Mouse (Mus musculus) midbrain, embryonic 16.5 days (tissue): ENCODE measurements around the gene Qdpr. TPM values are rescaled to one million over a fixed set of nuclear protein-coding genes. Genes with fewer than 3 reads are reported as not detected.
"Not testable (repeated sequence)": the region's sequence is repeated elsewhere in the genome, so short reads cannot be mapped to it uniquely, and the experiment has no call there.

Source experiments
- ATAC-seq: fragments of 200-750 bp; cut with Nextera tagmentation; 2 replicates; pipeline ENCODE4 v1.8.0; 2017; ENCODE audit warnings: moderate TSS enrichment
- H3K27ac ChIP-seq: fragments of 300-500 bp; sonication (generic); 2 replicates; pipeline ENCODE4 v1.5.1; 2014; ENCODE audit warnings: mild to moderate bottlenecking, low read length, mixed read lengths
- H3K27me3 ChIP-seq: fragments of 300-500 bp; sonication (generic); 2 replicates; pipeline ENCODE4 v1.6.1; 2014; ENCODE audit warnings: low read depth, low read length, mixed read lengths; ENCODE audit not compliant: control insufficient read depth, insufficient read depth
- H3K36me3 ChIP-seq: fragments of 300-500 bp; sonication (generic); 2 replicates; pipeline ENCODE4 v1.6.1; 2014; ENCODE audit warnings: mild to moderate bottlenecking, low read length, moderate library complexity, mixed read lengths; ENCODE audit not compliant: control insufficient read depth, insufficient read depth
- H3K4me1 ChIP-seq: fragments of 300-500 bp; sonication (generic); 2 replicates; pipeline ENCODE4 v1.6.1; 2014; ENCODE audit warnings: mild to moderate bottlenecking, low read length, mixed read lengths; ENCODE audit not compliant: control insufficient read depth, insufficient read depth
- H3K4me2 ChIP-seq: fragments of 300-500 bp; sonication (generic); 2 replicates; pipeline ENCODE4 v1.6.1; 2014; ENCODE audit warnings: mild to moderate bottlenecking, low read length, mixed read lengths
- H3K4me3 ChIP-seq: fragments of 300-500 bp; sonication (generic); 2 replicates; pipeline ENCODE4 v1.5.1; 2014; ENCODE audit warnings: low read depth, mild to moderate bottlenecking, low read length, moderate library complexity, mixed read lengths
- H3K9ac ChIP-seq: fragments of 300-500 bp; sonication (generic); 2 replicates; pipeline ENCODE4 v1.6.1; 2014; ENCODE audit warnings: low read depth, low read length, mixed read lengths
- H3K9me3 ChIP-seq: fragments of 300-500 bp; sonication (generic); replicated peaks from 2 replicates; pipeline ENCODE4 v1.6.1; 2014; ENCODE audit warnings: mild to moderate bottlenecking, low read length, mixed read lengths; ENCODE audit not compliant: control insufficient read depth, poor library complexity, severe bottlenecking
- WGBS: fragments of 180-500 bp; shearing (Covaris S2); extraction: QIAGEN DNeasy Blood & Tissue Kit; methylation state at CpG from one replicate; pipeline ENCODE4 v1.1.7; 2014; 5-methylcytosine and 5-hydroxymethylcytosine counted together
- polyA plus RNA-seq: library from polyadenylated mRNA; unstranded; fragments of >200 nt; fragmentation: Nextera tagmentation; extraction: Ambion mirVana; gene quantifications from 2 replicates; pipeline ENCODE4 v1.2.1, GENCODE M21; 2015

Gene Qdpr
- polyA plus RNA-seq, 1 experiment from 2014 or later: 127 TPM

DNA sequence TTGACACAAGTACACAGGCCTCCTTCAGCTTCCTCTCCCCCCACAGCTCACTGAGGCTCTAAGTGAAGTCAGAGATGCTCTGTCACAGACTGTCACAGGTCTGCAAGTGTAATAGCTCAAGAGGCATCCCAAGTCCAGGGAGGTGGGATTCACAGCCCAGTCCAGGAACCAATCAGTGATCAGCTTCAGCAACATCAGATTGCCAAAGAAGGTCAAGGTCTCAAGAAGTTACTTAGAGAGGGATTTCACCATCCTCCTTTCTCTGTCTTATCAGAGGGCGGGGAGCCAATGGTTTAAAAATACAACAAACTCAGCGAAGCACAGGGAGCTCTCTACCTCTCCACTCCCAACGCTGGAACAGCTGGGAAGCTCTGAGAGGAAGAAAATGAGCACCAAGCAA, 8.9 kb downstream of the Qdpr start:
- Histone ChIP-seq H3K4me2 (no peak overlapping the region), H3K36me3 (peaks cover 7% of the 10 kb centered on the region; the same call in 1 of the 2 replicates), H3K4me3 (no peak overlapping the region), H3K9ac (no peak overlapping the region), H3K9me3 (no peaks in the 10 kb centered on the region), H3K27ac (no peak overlapping the region), H3K4me1 (no peaks in the 10 kb centered on the region), H3K27me3 (no peaks in the 10 kb centered on the region)
- 95% methylated on average over 3 of the region's 3 CpGs for WGBS
- no peak for ATAC-seq

DNA sequence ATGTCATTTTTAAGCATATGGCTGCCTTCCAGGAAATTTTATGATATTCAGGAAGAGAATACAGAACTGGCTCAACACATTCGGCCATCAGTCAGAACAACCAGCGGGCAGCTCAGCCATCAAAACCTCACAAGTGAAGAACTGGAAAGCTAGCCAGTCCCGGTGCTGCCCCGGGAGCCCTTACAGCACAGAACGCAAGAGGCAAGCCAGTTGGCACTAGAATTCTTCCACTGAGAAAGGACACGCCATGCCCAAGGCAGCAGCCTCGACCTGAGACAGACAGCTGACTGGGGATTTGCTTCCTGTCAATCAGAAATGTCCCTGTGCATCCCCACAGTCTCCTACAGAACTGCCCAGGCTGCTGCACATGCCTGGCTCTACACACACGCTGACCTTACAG, 11.7 kb downstream of the Qdpr start:
- H3K4me2 ChIP-seq: no peak overlapping the region
- 84% methylated on average over 8 of the region's 8 CpGs for WGBS
- no peaks in the 10 kb centered on the region for H3K9me3 ChIP-seq
- H3K36me3 ChIP-seq: peaks cover 9% of the 10 kb centered on the region; the same call in 1 of the 2 replicates
- no peak overlapping the region for H3K4me3 ChIP-seq
- no peak overlapping the region for H3K9ac ChIP-seq
- ATAC-seq: 0 out of 2 replicates have a peak, but pooled peaks have one; percentile 28
- no peaks in the 10 kb centered on the region for H3K4me1 ChIP-seq
- H3K27ac ChIP-seq: no peak overlapping the region
- no peaks in the 10 kb centered on the region for H3K27me3 ChIP-seq

DNA sequence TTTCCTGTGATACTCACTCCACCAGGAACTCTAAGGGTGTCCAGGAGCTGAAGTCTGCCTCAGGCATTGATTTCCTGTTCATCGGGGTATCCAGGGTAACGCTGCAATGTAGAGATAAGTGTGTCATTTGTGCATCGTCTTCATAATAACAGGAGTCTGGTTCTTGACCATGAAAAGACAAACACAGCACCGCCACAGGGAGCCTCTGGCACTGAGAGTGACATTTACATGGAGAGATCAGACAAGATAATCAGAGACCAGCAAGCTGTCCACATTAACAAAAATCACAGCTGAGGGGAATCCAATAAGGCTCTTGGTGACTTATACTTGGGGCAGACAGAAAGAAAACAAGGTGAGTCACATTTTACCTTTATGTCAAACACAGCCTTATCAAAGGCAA, 12.2 kb downstream of the Qdpr start:
- H3K4me3 ChIP-seq: no peak overlapping the region
- H3K36me3 ChIP-seq: peaks cover 8% of the 10 kb centered on the region; the same call in 1 of the 2 replicates
- H3K27me3 ChIP-seq: no peaks in the 10 kb centered on the region
- WGBS: 57% methylated on average over 4 of the region's 4 CpGs
- no peak overlapping the region for H3K9ac ChIP-seq
- H3K4me2 ChIP-seq: no peak overlapping the region
- H3K9me3 ChIP-seq: no peaks in the 10 kb centered on the region
- H3K4me1 ChIP-seq: no peaks in the 10 kb centered on the region
- ATAC-seq: peak; percentile 39; the same call in 1 of the 2 replicates
- H3K27ac ChIP-seq: no peak overlapping the region

GRCm38 (mm10) chr5:45435967-45436950, 13.8 kb downstream of the Qdpr start:
- no peak for ATAC-seq
- H3K27me3 ChIP-seq: no peaks in the 10 kb centered on the region
- H3K4me2 ChIP-seq: no peak overlapping the region
- no peak overlapping the region for H3K9ac ChIP-seq
- no peak overlapping the region for H3K4me3 ChIP-seq
- no peaks in the 10 kb centered on the region for H3K4me1 ChIP-seq
- no peaks in the 10 kb centered on the region for H3K9me3 ChIP-seq
- H3K27ac ChIP-seq: no peak overlapping the region
- WGBS: 89% methylated on average over 14 of the region's 14 CpGs
- H3K36me3 ChIP-seq: peaks cover 5% of the 10 kb centered on the region; the same call in 1 of the 2 replicates

GRCm38 (mm10) chr5:45427891-45428290, 22.1 kb downstream of the Qdpr start:
- ATAC-seq: no peak

DNA sequence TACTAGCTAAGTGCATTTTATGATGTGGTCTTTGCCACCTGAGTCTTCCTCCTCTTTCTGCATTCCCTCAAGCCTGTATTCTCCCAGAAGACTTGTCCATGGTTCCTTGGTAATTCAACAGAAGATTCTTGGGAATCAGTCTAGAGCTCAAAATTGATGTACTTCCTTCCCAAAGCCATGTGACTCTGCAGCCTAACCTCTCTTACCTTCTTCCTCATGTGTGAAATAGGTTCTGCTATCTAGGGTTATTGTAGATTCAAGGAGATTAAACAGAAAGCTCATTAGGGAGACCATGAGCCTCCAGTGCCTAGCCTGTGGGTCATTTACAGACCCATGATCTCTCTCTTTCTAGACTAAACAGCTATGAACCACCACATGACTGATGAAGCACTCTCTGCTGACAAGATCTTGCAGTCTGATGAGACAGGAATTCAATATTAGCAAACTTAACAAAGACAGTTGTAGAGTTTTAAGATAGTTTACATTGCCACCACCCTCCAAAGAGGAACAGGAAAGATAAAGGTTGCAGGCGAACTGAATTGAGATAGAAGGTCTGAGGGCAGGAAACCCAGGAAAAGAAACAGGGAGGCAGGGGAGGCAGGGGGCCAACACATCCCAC, 23.5 kb downstream of the Qdpr start:
- H3K4me1 ChIP-seq: no peaks in the 10 kb centered on the region
- no peak overlapping the region for H3K9ac ChIP-seq
- H3K36me3 ChIP-seq: no peaks in the 10 kb centered on the region
- H3K4me2 ChIP-seq: no peak overlapping the region
- 83% methylated on average over 1 of the region's 1 CpGs for WGBS
- no peak overlapping the region for H3K27ac ChIP-seq
- ATAC-seq: no peak
- no peaks in the 10 kb centered on the region for H3K9me3 ChIP-seq
- H3K27me3 ChIP-seq: no peaks in the 10 kb centered on the region
- no peak overlapping the region for H3K4me3 ChIP-seq

More at GRCm38 (mm10) chr5:45427891-45428290, 22.1 kb downstream of the Qdpr start:
- no peaks in the 10 kb centered on the region for H3K36me3 ChIP-seq
- no peaks in the 10 kb centered on the region for H3K27me3 ChIP-seq
- WGBS: 95% methylated on average over 7 of the region's 7 CpGs
- H3K4me1 ChIP-seq: no peaks in the 10 kb centered on the region
- no peak overlapping the region for H3K4me2 ChIP-seq
- H3K9me3 ChIP-seq: no peaks in the 10 kb centered on the region
- no peak overlapping the region for H3K4me3 ChIP-seq
- no peak overlapping the region for H3K27ac ChIP-seq
- no peak overlapping the region for H3K9ac ChIP-seq

- not testable (repeated sequence) for H3K9me3 ChIP-seq, H3K4me2 ChIP-seq, H3K4me3 ChIP-seq, H3K4me1 ChIP-seq, H3K9ac ChIP-seq, H3K36me3 ChIP-seq, ATAC-seq, H3K27me3 ChIP-seq, H3K27ac ChIP-seq
- 41% methylated on average over 1 of the region's 1 CpGs for WGBS
Observed at GRCm38 (mm10) chr5:45425771-45426170, 24.3 kb downstream of the Qdpr start.

DNA sequence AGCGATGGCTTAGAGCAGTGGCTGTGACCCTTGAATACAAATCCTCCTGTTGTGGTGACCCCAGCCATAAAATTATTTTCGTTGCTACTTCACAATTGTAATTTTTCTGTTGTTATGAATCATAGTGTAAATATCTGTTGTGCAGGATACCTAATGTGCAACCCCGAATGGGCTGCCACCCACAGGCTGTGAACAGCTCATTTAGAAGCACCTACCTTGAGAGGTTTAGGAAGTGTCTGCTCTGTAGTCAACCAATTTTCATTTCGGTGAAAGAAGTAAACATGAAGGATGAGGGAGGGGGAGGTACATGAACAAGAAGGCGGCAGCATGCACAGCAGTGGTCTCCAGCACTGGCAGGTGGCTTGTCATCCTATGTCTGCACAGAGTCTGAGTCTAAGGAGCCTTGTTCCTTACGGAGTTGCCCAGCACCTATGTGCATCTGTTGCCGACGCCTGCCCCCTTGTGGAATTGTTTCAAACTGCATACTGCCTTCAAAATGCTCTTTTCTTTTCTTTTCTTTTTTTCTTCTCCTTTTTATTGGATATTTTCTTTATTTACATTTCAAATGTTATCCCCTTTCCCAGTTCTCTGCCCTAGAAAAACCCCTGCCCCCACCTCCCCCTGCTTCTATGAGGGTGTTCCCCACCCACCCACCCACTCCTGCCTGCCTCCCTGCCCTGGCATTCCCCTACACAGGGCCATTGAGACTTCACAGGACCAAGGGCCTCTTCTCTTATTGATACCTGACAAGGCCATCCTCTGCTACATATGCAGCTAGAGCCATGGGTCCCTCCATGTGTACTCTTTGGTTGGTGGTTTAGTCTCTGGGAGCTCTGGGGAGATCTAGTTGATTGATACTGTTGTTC, 25.8 kb downstream of the Qdpr start:
- 37% methylated on average over 8 of the region's 8 CpGs for WGBS
- no peak overlapping the region for H3K4me2 ChIP-seq
- no peaks in the 10 kb centered on the region for H3K9me3 ChIP-seq
- H3K27ac ChIP-seq: no peak overlapping the region
- H3K27me3 ChIP-seq: no peaks in the 10 kb centered on the region
- H3K4me1 ChIP-seq: no peaks in the 10 kb centered on the region
- no peaks in the 10 kb centered on the region for H3K36me3 ChIP-seq
- H3K9ac ChIP-seq: peak overlapping the region; percentile 23; the same call in 1 of the 2 replicates
- H3K4me3 ChIP-seq: no peak overlapping the region
- ATAC-seq: peak; percentile 94
